Mouse (Mus musculus) limb, embryonic 10.5 days (tissue): ENCODE measurements at regions not wholly inside any gene's neighbourhood (a gene's known extent, or its start where the extent isn't known, plus 50 kb on each side); places are given as distances from the start of the nearest gene placed in this dataset.
"Not testable (repeated sequence)": the region's sequence is repeated elsewhere in the genome, so short reads cannot be mapped to it uniquely, and the experiment has no call there.

Experiments
- DNase-seq: peaks from one replicate; pipeline ENCODE4 v3.0.0-alpha.2; 2017; ENCODE audit warnings: low spot score
- H3K27ac ChIP-seq: fragments of 300-500 bp; sonication (generic); 2 replicates; pipeline ENCODE4 v1.5.1; 2016; ENCODE audit warnings: mild to moderate bottlenecking
- H3K27me3 ChIP-seq: fragments of 300-500 bp; sonication (generic); 2 replicates; pipeline ENCODE4 v1.6.1; 2016; ENCODE audit warnings: low read depth, mild to moderate bottlenecking; ENCODE audit not compliant: poor library complexity, severe bottlenecking
- H3K36me3 ChIP-seq: fragments of 300-500 bp; sonication (generic); 2 replicates; pipeline ENCODE4 v1.6.1; 2016; ENCODE audit warnings: mild to moderate bottlenecking, moderate library complexity
- H3K4me1 ChIP-seq: fragments of 300-500 bp; sonication (generic); 2 replicates; pipeline ENCODE4 v1.6.1; 2016
- H3K4me3 ChIP-seq: fragments of 300-500 bp; sonication (generic); 2 replicates; pipeline ENCODE4 v1.5.1; 2016; ENCODE audit warnings: mild to moderate bottlenecking, moderate library complexity
- H3K9me3 ChIP-seq: fragments of 300-500 bp; sonication (generic); replicated peaks from 2 replicates; pipeline ENCODE4 v1.6.1; 2016; ENCODE audit warnings: mild to moderate bottlenecking
- WGBS: fragments of 180-500 bp; shearing (Covaris S2); methylation state at CpG from one replicate; pipeline ENCODE4 v1.1.7; 2016; 5-methylcytosine and 5-hydroxymethylcytosine counted together

DNA sequence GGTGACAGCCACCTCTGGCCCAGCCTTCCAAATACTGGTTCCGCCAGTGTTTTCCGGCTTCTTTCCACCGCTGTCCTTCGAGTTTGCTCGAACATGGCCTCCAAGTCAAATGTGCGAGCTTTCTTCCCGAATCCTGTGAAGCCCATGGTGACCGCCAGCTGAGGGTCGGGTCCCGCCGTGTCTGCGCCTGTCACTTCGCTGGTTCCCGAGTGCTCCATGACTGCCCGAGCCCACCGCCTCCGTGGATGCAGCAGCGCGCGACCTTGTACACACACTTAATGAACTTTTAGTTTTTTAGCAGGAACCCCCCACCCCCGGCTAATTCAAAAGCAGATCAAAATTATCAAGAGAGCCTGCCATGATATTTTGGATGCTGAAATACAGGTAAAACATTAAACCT lies 153.2 kb upstream of the Pmfbp1 start:
- H3K36me3 ChIP-seq, H3K4me3 ChIP-seq, DNase-seq, H3K27me3 ChIP-seq, H3K4me1 ChIP-seq, H3K27ac ChIP-seq, H3K9me3 ChIP-seq: not testable (repeated sequence)
- WGBS, result 93% methylated on average over 21 of the region's 21 CpGs

DNA sequence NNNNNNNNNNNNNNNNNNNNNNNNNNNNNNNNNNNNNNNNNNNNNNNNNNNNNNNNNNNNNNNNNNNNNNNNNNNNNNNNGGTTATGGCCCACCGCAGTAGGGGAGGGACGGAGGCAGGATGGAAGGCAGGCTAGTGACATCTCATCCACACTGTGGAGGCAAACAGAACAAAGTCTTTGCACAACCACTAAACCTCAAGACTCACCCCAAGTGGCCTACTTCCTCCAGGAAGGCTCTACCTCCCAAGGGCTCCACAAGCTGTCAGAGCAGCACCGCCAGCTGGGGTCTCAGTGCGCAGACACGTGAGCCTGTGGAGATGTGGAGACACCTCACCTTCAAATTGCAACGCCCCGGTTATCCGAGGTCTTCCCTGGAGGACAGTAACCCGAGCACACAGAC lies 138.7 kb upstream of the Pmfbp1 start:
- 90% methylated on average over 9 of the region's 9 CpGs for whole genome bisulfite sequencing
- Histone ChIP-seq H3K27ac (no peak overlapping the region), H3K36me3 (no peaks in the 10 kb centered on the region), H3K4me3 (no peak overlapping the region), H3K27me3 (peaks cover 21% of the 10 kb centered on the region; the same call in 1 of the 2 replicates), H3K9me3 (no peaks in the 10 kb centered on the region), H3K4me1 (peaks cover 36% of the 10 kb centered on the region)
- DNase-seq, result no peak

DNA sequence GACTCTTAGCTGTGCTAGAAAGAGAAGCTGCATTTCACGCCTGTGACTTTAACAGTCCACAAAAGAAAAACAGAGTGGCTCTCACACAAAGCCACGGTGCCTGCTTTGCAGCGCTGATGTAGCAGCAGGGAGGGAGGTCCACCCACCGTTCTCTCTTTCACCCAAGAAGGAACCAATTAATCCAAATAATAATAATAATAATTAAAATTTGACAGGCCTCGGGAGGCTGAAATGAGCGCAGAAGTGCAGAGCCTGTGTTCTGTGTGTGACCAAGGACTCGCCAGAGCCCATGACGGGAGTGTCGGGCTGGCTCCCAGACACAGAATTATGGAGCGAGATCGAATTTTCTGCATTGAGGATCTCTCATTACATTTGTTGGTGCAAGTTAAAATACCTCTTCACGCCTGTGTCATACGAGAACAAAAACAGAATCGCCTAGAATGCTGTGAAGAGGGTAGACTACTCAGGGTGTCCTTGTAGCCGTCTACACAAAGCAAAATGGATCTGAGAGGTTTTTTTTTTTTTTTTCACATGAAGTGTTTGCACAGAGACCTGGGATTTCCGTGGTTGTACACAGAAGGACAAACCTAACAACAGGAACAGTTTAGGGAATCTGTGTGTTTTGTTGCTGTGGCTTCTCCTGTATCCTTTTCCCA lies 134.3 kb upstream of the Pmfbp1 start:
- peak overlapping the region; percentile 67; the same call in 1 of the 2 replicates for H3K27ac ChIP-seq
- peaks cover 25% of the 10 kb centered on the region for H3K4me1 ChIP-seq
- DNase-seq, result no peak
- no peaks in the 10 kb centered on the region for H3K9me3 ChIP-seq
- WGBS, result 51% methylated on average over 16 of the region's 16 CpGs
- peaks cover 21% of the 10 kb centered on the region; the same call in 1 of the 2 replicates for H3K27me3 ChIP-seq
- H3K36me3 ChIP-seq, result no peaks in the 10 kb centered on the region
- 0 out of 2 replicates have a peak overlapping the region, but pooled peaks have one; percentile 25 for H3K4me3 ChIP-seq

DNA sequence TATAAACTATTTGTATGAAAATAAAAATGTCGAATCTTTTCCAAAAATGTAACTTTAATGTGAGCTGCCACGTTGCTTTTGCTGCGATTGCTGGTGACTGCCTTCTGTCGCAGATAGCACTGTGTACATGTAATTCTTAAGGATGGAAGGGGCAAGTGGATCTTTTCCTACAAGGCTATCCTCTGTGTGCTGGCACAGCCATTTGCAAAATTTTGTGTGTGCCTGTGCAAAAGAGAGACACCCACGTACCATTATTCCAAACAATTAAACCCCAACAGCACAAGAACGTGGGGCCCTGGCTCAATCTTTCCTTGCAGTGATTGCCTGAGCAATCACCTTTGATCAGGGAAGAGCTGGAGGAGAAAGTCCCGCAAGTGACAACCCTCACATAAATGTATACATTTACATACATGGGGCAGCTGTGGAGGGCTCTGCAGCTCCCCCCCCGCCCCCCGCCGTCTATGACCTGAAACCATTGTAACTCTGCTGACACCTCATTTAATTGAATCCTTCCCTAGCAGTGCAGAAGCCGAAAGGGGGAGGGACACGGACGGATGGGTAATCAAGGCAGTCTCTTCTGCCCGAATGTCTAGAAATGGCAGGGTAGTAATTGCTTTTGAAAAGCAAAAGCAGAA lies 133.6 kb upstream of the Pmfbp1 start:
- H3K4me3 ChIP-seq, result peak overlapping the region; percentile 47
- H3K36me3 ChIP-seq, result no peaks in the 10 kb centered on the region
- peak overlapping the region; percentile 80 for H3K27ac ChIP-seq
- peaks cover 25% of the 10 kb centered on the region for H3K4me1 ChIP-seq
- peak; percentile 46 for DNase-seq
- peaks cover 21% of the 10 kb centered on the region; the same call in 1 of the 2 replicates for H3K27me3 ChIP-seq
- 21% methylated on average over 14 of the region's 14 CpGs for WGBS
- H3K9me3 ChIP-seq, result no peaks in the 10 kb centered on the region

DNA sequence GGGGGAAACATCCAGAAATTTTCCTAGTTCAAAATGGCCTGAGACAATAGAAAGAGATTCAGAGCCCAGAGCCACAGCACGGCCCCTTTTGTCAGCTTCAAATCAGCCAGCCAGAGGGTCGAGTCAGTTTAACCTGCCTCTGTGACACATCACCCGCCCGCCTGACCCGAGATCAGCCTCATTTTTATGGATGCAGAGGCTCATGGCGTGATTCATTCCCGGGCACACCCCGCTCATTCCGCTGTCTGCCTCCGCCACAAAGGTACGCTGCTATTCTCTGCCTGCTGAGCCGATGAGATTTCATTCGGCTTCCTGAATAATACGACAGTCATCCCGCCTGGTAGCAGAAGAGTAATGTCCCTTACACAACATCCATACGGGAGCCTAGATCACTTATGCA lies 132.9 kb upstream of the Pmfbp1 start:
- 10% methylated on average over 16 of the region's 16 CpGs for WGBS
- Histone ChIP-seq H3K36me3 (no peaks in the 10 kb centered on the region), H3K27me3 (peaks cover 21% of the 10 kb centered on the region; the same call in 1 of the 2 replicates), H3K4me1 (peaks cover 25% of the 10 kb centered on the region), H3K9me3 (no peaks in the 10 kb centered on the region), H3K27ac (peak overlapping the region; percentile 80), H3K4me3 (peak overlapping the region; percentile 47)
- peak; percentile 51 for DNase-seq

DNA sequence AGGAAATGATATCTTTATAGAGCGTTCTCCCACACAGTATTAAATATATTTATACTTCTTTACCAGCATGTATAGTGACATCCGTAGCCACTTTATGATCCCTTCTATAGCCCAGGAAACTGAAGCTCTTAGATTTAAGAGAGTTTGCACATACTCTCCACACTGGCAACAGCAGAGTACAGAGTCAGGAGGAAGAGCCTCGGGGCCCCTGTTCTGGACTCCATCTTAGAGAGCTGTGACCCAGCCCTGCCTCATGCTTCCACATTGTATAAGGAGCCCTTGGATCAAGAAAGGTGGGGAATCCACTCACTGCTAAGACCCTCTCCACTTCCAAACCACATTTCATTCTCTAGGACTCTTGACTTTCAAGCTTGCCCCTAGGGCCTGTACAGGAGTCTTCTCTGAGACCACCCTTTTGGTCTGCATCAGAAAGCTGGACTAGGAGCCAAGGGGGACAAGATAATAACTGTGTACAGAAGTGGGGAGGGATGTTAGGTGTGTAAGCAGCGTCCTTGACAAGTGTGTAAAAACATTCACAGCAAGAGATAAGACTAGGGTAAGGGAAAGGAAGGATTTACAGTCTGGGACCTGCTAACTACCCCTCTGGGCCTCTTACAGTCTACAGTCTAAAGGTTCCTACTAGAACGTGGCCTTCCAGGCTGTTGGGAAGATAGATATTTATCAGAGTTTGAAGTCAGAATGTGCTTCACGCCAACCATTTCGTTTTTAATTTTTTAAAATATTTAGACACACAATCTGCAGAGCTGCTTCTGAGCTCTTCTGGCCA lies 132.1 kb upstream of the Pmfbp1 start:
- Histone ChIP-seq H3K9me3 (no peaks in the 10 kb centered on the region), H3K4me1 (peaks cover 25% of the 10 kb centered on the region), H3K27me3 (peaks cover 21% of the 10 kb centered on the region; the same call in 1 of the 2 replicates), H3K27ac (no peak overlapping the region), H3K4me3 (no peak overlapping the region), H3K36me3 (no peaks in the 10 kb centered on the region)
- no peak for DNase-seq
- 80% methylated on average over 7 of the region's 7 CpGs for WGBS

DNA sequence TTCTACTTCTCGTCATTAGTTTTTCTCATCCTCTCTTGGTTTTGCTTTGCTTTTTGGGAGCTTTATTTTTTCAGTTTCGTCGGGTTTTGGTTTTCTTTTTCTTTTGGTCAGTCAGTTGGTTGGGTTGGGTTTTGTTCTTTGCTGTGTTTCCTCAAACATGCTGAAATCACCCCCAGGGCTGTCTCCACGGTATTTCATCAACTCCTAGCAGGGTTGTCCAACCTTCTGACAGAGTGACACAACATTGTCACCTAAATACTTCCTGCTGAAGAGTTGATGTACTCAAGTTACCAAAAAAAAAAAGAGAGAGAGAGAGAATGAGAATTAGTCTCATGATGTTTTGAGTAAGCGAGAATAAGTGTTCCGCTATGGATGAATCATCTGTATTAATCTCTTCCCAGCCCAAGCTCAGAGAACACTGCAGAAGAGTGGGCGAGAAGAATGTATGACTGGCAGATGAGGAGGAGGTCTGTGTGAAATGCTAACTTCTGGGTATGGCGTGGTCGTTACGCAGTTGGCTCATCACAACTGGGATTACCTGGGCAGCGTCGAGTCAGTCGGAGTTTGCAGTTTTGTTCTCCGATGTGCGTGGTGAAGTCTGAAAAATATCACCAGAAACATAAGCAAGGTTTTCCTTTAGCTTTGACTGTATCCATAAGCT lies 130.5 kb upstream of the Pmfbp1 start:
- Histone ChIP-seq H3K27ac (no peak overlapping the region), H3K27me3 (peaks cover 12% of the 10 kb centered on the region; the same call in 1 of the 2 replicates), H3K9me3 (no peaks in the 10 kb centered on the region), H3K4me1 (peaks cover 25% of the 10 kb centered on the region), H3K36me3 (no peaks in the 10 kb centered on the region), H3K4me3 (no peak overlapping the region)
- DNase-seq, result no peak
- WGBS, result 94% methylated on average over 15 of the region's 15 CpGs

DNA sequence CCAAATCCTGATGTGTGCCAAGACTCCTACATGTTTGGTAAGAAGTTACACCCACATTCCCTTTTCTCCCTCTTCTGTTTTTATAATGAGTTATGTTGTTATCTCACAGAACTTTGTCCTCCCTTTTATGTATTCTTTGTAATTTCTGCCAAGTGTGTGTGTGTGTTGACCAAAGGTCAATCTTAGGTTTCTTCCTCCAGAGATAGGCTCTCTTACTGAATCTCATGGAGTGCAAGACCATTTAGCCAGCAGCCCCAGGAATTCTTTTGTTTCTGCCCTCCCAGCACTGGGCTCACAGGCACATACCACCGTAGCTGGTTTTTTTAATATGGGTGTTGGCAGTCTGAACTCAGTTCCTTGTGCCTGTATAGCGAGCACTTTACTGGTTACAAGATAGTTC lies 119.8 kb upstream of the Pmfbp1 start:
- DNase-seq, result no peak
- no peaks in the 10 kb centered on the region for H3K27me3 ChIP-seq
- no peaks in the 10 kb centered on the region for H3K36me3 ChIP-seq
- H3K9me3 ChIP-seq, result no peaks in the 10 kb centered on the region
- 92% methylated on average over 2 of the region's 2 CpGs for WGBS
- H3K27ac ChIP-seq, result no peak overlapping the region
- H3K4me3 ChIP-seq, result no peak overlapping the region
- no peaks in the 10 kb centered on the region for H3K4me1 ChIP-seq

DNA sequence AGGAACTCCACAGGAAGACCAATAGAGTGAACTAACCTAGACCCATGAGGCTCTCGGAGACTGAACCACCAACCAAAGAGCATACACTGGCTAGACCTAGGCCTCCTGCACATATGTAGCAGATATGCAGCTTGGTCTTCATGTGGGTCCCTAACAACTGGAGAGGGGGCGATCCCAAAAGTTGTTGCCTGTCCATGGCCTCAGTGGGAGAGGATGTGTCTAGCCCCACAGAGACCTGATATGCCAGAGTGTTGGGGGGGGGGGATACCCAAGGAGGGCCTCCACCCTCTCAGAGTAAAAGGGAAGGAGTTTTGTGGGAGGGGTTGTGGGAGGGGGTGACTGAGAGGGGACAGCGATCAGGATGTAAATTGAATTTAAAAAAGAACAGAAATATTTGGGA lies 108.9 kb upstream of the Pmfbp1 start:
- Histone ChIP-seq H3K36me3 (no peaks in the 10 kb centered on the region), H3K9me3 (no peaks in the 10 kb centered on the region), H3K4me3 (no peak overlapping the region), H3K27ac (no peak overlapping the region), H3K4me1 (no peaks in the 10 kb centered on the region), H3K27me3 (no peaks in the 10 kb centered on the region)
- 91% methylated on average over 3 of the region's 3 CpGs for WGBS
- DNase-seq, result no peak

DNA sequence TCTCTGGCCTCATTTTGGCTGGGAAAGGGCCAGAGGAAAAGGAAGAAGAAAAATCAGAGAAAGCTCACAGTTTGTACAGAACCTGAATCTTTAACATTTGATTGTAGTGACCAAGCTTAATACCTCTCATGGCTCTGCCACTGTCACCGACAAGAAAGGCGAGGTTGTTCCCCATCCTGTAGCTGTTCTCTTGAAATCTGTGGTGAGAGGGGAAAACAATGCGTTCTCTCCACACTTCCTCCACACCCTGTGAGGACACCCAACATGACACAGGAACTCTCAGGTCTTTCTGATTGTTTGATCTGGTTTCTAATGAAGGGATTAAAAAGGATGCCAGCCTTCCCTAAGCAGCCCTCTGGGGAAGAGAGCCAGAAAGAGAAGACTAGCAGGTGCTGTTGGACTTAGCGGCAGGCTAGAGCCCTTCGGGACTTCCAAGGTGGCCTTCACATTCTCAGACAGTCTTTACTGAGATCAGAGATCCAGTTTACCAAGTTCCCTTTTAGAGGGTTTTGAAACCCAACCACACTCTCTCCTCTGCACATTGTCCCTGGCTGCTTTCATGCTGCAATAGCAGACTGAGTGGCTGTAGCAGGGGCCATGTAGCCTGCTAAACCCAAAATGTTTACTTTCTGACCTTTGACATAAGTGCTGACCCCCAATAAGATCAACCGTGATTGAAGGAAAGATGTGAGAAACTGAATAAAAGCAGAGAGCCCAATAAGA lies 98.5 kb upstream of the Pmfbp1 start:
- no peak for DNase-seq
- Histone ChIP-seq H3K27me3 (no peaks in the 10 kb centered on the region), H3K36me3 (no peaks in the 10 kb centered on the region), H3K27ac (no peak overlapping the region), H3K4me1 (peaks cover 2% of the 10 kb centered on the region), H3K4me3 (no peak overlapping the region), H3K9me3 (no peaks in the 10 kb centered on the region)
- WGBS, result 84% methylated on average over 6 of the region's 6 CpGs

DNA sequence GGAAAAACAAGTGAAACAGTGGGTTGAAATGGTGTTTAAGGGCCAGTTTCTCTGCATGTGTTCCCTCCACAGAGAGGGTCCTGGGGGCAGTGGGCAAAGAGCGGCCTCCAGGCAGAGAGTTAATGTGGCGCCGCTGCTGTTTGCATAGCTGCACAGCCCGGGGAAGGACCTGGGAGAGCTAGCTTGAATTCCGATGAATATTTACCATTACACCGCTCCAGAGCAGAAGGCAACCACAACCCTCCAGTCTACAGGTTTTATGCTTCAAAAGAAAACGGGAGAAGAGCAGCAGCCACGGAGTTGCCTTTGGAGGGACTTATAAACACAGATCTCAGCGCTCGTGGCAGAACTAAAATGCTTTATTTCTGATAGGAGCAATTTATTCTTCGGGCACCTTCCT lies 94.2 kb upstream of the Pmfbp1 start:
- Histone ChIP-seq H3K4me3 (no peak overlapping the region), H3K4me1 (no peaks in the 10 kb centered on the region; the same call in 1 of the 2 replicates), H3K27ac (no peak overlapping the region), H3K27me3 (no peaks in the 10 kb centered on the region), H3K36me3 (no peaks in the 10 kb centered on the region), H3K9me3 (no peaks in the 10 kb centered on the region)
- 84% methylated on average over 11 of the region's 11 CpGs for WGBS
- no peak for DNase-seq

DNA sequence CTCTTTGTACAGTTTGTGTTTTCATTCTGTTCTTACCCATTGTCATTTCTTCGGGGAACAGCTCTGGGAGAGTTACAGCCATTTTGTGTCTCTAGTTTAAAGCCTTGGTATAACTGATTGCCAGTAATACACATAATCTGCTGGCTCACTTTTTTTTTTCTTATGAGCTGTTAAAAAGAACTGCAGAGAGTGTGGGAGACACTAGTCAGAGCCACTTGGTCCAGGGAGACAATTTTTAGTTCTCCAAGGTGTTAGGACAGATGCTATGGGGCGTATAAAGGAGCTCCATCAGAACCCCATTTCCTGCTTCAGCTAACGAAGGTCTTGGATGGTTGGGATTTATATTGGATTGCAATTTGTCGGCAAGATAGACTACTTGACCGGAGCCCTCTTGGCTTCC lies 93.6 kb upstream of the Pmfbp1 start:
- Histone ChIP-seq H3K4me3 (no peak overlapping the region), H3K36me3 (no peaks in the 10 kb centered on the region), H3K9me3 (no peaks in the 10 kb centered on the region), H3K4me1 (no peaks in the 10 kb centered on the region; the same call in 1 of the 2 replicates), H3K27me3 (no peaks in the 10 kb centered on the region), H3K27ac (no peak overlapping the region)
- WGBS, result 90% methylated on average over 5 of the region's 5 CpGs
- DNase-seq, result no peak
